Mouse (Mus musculus) ovary, postnatal 14 days (tissue): ENCODE measurements around the gene Kmt2e.

Source experiments
- DNase-seq: peaks from one replicate; pipeline ENCODE4 v3.0.0; 2022; ENCODE audit warnings: low spot score

Kmt2e gene

DNA sequence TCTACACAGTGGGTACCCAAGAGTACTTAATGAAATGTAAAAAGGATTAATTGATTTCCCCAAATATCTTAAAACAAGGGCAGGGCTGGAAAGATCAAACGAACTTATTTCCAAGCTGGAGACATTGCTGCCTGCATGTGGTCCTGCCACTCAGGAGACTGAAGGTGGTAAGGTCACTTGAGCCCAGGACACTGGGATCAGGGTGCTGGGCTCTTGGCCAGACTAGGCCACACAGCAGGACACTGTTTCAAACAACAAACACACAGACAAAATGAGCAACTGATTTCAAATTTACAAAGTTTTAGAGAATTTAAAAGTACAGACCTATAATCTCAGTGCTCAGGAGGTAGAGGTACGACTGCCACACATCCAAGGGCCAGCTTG lies 23.5 kb upstream of the Kmt2e start:
- no peak for DNase-seq

DNA sequence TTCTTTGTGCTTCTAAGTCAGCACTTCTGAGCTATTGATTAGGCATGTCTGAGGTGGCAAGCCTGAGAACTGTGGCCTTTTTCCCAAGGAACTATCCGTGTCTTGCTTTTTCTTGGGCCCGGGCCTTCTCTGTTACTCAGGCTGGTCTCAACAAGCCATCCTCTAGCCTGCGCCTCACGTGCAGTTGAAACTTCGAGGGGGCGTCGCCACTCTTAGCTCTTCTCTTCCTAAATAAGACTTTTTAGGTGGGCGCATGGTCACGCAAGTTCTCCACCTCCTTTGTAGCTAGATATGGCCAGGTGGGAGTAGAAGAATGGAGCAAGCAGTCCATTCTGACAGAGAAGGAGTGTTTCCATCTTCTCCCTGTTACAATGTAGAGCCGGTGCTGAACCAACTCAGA lies 22.6 kb upstream of the Kmt2e start:
- DNase-seq: no peak

- DNase-seq: no peak
Observed at GRCm38 (mm10) chr5:23412247-23412948, 21.8 kb upstream of the Kmt2e start.

GRCm38 (mm10) chr5:23413058-23413457 lies 21.2 kb upstream of the Kmt2e start:
- DNase-seq: no peak

DNA sequence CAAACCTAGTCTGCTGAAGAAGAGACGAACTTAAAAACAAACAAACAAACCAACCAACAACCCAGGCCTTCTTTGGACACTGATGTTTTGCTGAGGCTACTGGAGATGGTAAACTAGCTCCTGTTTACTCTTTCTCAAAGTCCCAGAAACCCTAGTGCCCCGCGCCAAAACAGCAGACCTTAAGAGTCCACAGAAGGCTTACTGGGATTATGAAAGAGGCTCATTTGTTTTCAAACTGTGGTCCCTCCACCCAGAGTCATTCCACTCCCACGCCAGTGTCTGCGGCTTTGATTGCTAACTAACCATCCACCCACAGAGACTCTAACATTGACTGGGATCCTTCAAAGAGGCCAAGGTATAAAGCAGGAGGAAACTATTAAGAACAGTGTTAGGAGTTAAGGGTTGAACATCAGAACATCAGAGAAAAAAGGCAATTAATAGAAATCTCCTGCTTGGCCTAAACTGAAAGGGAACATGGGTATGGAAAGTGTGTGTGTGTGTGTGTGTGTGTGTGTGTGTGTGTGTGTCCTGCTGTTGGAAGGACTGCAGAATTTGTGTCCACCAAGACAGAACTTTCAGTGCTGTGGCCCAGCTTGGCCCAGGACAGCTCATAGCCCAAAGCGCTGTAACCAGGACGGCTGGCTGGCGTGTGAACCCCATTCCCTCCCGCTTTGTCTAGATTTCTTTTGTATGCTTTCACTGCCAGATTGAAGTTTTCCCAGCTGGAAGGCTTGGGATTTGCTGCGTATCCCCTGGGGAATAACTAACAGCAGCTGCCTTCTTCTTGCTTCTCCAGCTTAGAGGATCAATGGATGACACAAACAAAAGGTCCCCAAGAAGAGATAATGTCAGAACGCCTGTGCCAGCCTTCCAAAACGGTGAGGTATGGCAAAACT lies 20.4 kb upstream of the Kmt2e start:
- DNase-seq: no peak

DNA sequence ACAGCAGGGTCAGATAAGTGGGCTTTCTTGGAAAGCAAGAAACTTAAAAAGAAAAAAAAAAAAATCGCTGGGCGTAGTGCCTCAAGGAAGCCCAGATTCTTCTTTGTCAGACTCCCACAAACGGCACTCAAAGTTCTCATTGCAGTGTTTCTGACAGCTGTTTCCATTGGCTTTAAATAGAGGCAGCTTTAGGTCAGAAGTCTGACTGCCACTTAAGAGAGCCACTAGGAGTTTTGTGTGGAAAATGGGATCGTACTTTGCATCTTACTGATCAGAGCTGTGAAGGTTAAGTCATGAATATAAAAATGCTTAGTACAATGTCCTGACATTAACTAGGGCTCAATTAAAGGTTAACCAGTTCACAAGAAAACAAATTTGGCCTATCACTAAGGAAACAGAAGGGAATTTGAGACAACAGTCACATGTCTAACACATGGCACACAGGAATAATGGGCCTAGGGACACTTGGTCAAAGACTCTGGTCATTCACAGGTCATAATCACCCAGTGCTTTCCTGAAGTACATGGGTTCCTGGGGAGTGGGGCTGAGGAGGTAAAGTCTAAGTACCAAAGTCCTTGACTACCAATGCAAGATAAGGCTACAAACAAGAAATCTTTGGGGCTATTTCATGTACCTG lies 19.6 kb upstream of the Kmt2e start:
- DNase-seq: no peak

GRCm38 (mm10) chr5:23415571-23416285 lies 18.5 kb upstream of the Kmt2e start:
- no peak for DNase-seq

GRCm38 (mm10) chr5:23416286-23416643 lies 18.0 kb upstream of the Kmt2e start:
- DNase-seq: no peak

- no peak for DNase-seq
Observed at GRCm38 (mm10) chr5:23417716-23418115, 16.5 kb upstream of the Kmt2e start.

DNA sequence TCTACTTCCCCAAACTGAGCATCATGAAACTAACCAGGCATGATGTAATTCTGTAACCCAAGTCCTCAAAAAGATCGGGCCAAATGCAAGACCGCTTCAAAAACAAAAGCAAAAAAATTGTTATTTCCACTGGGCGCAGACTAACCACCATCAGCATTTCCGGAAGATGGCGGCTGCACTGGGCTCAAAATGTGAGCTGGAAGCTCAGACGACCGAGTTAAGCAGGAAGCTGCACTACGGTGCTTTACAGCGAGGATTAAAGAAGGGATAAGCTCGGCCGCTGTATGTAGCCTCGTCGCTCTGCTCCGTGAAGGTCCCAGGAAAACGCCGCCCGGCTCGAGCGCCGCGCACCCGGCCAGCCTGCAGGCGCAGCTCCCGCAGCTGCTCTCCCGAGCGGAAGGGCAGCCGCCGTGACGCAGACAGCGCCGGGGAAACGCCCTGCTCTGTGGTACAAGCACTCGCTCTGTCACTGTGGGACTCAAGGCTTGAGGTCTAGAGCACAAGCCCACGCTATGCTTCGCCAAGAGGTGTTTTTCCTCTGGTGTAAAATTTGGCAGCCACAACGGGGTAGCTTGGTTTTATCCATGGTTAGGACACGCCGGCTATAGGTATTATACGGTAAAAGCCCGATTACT lies 16.0 kb upstream of the Kmt2e start:
- DNase-seq: peak; percentile 61

DNA sequence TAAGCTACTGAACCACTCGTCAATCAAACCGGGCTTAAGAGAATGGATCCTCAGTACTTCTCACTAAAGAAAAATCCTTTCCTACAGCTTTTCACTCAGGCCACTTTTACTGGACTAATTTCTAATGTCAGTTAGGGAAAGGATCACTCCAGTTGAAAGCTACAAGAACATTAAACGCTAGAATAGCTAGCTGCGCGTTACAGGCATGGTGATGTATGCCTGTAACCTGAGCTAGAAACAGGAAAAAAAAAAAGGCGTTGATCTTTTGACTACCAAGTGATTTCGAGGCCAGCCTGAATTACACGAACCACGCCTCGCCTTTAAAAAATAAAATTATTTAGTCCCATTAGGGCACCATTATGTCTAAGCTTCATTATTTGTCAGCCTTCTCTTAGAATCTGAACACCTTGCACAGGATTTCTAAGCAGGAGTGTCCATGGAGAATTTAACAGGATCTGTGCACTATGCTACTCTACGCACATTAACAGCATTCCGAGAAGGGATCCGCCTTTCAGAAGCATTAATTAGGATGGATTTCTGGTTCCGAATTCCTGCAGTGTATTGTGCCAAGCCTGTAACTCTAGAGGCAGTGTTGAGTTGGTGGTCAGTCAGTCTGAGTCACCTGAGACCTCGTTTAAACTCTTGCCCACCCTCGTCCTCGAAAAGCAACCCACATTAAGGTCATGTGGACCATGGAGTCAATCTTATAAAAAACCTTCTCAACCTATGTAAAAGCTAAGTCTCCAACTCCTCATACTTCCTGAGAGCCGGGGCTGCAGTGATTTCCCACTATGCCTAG lies 15.2 kb upstream of the Kmt2e start:
- no peak for DNase-seq

GRCm38 (mm10) chr5:23419616-23420170 lies 14.5 kb upstream of the Kmt2e start:
- no peak for DNase-seq

- no peak for DNase-seq
Observed at GRCm38 (mm10) chr5:23420410-23420809, 13.8 kb upstream of the Kmt2e start.

DNA sequence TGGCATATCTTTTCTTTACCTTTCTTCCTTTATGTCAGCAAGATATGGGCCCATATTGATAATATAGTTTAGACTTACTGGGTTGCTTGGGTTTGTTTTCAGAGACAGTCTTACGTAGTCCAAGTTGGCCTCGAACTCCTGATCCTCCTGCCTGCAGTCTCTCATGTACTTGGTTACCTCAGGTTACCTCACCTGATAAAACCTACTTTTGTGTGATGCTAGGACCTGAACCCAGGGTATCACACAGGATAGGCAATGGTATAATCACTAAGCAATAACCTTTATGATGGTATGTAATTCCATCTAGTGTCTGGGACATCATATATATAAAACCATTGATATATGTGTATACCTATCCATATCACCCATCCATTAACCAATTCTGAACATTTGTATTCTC lies 12.8 kb upstream of the Kmt2e start:
- no peak for DNase-seq

DNA sequence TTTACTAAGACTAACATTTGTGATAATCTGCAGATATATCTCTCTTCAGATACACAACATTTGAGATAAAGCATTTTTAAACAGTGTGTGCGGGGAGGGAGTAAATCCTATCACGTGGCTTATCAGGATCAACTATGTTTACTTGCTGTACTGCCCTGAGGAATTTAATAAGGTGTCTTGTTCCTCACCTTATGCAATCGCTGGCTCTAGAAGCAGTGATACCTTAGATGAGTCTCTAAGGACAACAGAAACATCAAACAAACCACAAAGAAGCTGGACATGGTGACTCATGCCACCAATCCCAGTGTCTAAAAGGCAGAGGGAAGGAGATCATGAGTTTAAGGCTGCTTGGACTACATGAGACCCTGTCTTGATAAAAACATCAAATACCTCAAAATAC lies 11.2 kb upstream of the Kmt2e start:
- DNase-seq: no peak

DNA sequence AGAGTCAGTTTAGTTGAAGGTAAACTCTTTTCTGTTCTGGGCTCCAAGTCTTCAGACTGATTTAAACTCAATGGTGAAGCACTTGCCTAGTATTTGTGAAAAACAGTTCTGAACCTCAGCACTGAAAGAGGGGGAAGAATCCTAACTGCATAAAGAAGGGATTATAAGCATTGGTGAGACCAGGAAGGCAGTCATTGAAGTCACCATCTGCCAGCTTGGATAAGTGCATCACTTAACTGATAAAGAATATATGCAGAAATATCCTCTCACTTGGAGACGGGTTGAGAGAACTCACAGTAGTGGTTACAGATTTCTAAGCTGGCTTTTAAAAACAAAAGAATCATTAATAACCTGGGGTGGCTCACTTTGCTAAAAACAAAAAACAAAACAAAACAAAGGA lies 6.7 kb upstream of the Kmt2e start:
- no peak for DNase-seq

- no peak for DNase-seq
Observed at GRCm38 (mm10) chr5:23431070-23431864, 3.0 kb upstream of the Kmt2e start.

GRCm38 (mm10) chr5:23431948-23432707 lies 2.1 kb upstream of the Kmt2e start:
- no peak for DNase-seq
